Mouse (Mus musculus): ENCODE data around the gene Gm21518. TPM values are rescaled to one million over a fixed set of nuclear protein-coding genes. Genes with fewer than 3 reads are reported as not detected.

Gene Gm21518
- total RNA-seq (2023), result not detected

DNA sequence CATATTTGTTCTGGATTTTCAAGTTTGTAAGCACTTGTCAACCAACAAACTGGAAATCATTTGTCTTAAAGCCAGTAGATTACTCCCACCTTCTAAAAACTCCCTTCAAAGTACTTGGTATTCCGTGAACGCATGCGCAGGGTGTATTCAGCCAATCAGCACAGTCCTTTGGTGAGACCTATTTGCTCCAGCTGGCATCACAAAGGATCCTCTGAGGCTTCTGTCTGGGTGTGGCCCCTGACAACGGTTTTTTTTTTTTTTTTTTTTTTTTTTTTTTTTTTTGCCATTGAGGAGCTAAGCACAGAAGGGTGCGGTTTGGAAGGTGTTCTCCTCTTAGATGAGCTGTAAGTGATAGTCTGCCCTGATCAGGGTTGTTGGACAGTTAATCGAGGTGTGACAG is at the start of gene Gm21518:
Gene Gm21518, plus strand, starts transcription at position 301 of the 400 bp plus-strand sequence.

Measured in neutrophil, adult 83 days (primary cell).